Mouse (Mus musculus): Measurements from ENCODE around the gene Stub1.
A peak's percentile ranks its signal among the peaks of the same experiment; 100 is the strongest.

Stub1 gene

GRCm38 (mm10) chr17:25877741-25878610 is 44.8 kb upstream of the Stub1 start:
- Histone ChIP-seq H3K36me3 (ENCODE audit: insufficient read depth, low read length) (peaks cover 57% of the 10 kb centered on the region), H3K27me3 (ENCODE audit: insufficient read depth, low read length) (no peaks in the 10 kb centered on the region; the same call in 1 of the 2 replicates), H3K9me3 (ENCODE audit: low read length) (no peaks in the 10 kb centered on the region), H3K4me3 (replicated peaks; ENCODE audit: low read length) (peak overlapping the region; percentile 5; the same call in 1 of the 2 replicates), H3K4me1 (replicated peaks; ENCODE audit: low read depth, low read length) (peaks cover 85% of the 10 kb centered on the region)
- TF ChIP-seq NANOG (IDR thresholded peaks at IDR 0.05; ENCODE audit: borderline replicate concordance, low read length) (no peak), CTCF (conservative IDR thresholded peaks at IDR 0.05; ENCODE audit: low read length) (no peak), POU5F1 (IDR thresholded peaks at IDR 0.05; ENCODE audit: borderline replicate concordance, low read length) (no peak)

GRCm38 (mm10) chr17:25877025-25877424 is 43.8 kb upstream of the Stub1 start:
- TF ChIP-seq CTCF (conservative IDR thresholded peaks at IDR 0.05; ENCODE audit: low read length): no peak
- Histone ChIP-seq H3K9me3 (ENCODE audit: low read length) (no peaks in the 10 kb centered on the region), H3K27me3 (ENCODE audit: insufficient read depth, low read length) (no peaks in the 10 kb centered on the region; the same call in 1 of the 2 replicates), H3K4me3 (replicated peaks; ENCODE audit: low read length) (no peak overlapping the region), H3K36me3 (ENCODE audit: insufficient read depth, low read length) (peaks cover 47% of the 10 kb centered on the region), H3K4me1 (replicated peaks; ENCODE audit: low read depth, low read length) (peaks cover 77% of the 10 kb centered on the region)

- Histone ChIP-seq H3K36me3 (ENCODE audit: insufficient read depth, low read length) (peaks cover 41% of the 10 kb centered on the region), H3K9me3 (ENCODE audit: low read length) (no peaks in the 10 kb centered on the region)
Measured at GRCm38 (mm10) chr17:25876347-25876915, 43.2 kb upstream of the Stub1 start.

GRCm38 (mm10) chr17:25875171-25876136 is 42.2 kb upstream of the Stub1 start:
- peak overlapping the region; percentile 90 for H3K4me3 ChIP-seq (replicated peaks; ENCODE audit: low read length)
- H3K27me3 ChIP-seq (ENCODE audit: insufficient read depth, low read length): no peaks in the 10 kb centered on the region; the same call in 1 of the 2 replicates
- peaks cover 36% of the 10 kb centered on the region for H3K36me3 ChIP-seq (ENCODE audit: insufficient read depth, low read length)
- H3K4me1 ChIP-seq (replicated peaks; ENCODE audit: low read depth, low read length): peaks cover 65% of the 10 kb centered on the region
- TF ChIP-seq CTCF (conservative IDR thresholded peaks at IDR 0.05; ENCODE audit: low read length) (no peak), NANOG (IDR thresholded peaks at IDR 0.05; ENCODE audit: borderline replicate concordance, low read length) (no peak), POU5F1 (IDR thresholded peaks at IDR 0.05; ENCODE audit: borderline replicate concordance, low read length) (no peak)
- no peaks in the 10 kb centered on the region for H3K9me3 ChIP-seq (ENCODE audit: low read length)

More at GRCm38 (mm10) chr17:25876347-25876915, 43.2 kb upstream of the Stub1 start:
- TF ChIP-seq NANOG (IDR thresholded peaks at IDR 0.05; ENCODE audit: borderline replicate concordance, low read length) (no peak), POU5F1 (IDR thresholded peaks at IDR 0.05; ENCODE audit: borderline replicate concordance, low read length) (no peak), CTCF (conservative IDR thresholded peaks at IDR 0.05; ENCODE audit: low read length) (no peak)
- no peaks in the 10 kb centered on the region; the same call in 1 of the 2 replicates for H3K27me3 ChIP-seq (ENCODE audit: insufficient read depth, low read length)
- peak overlapping the region; percentile 90 for H3K4me3 ChIP-seq (replicated peaks; ENCODE audit: low read length)
- H3K4me1 ChIP-seq (replicated peaks; ENCODE audit: low read depth, low read length): peaks cover 75% of the 10 kb centered on the region

GRCm38 (mm10) chr17:25874721-25875170 is 41.5 kb upstream of the Stub1 start, which contains the start of gene Mettl26:
Gene Mettl26, plus strand, starts transcription at chr17:25875074.
- H3K4me1 ChIP-seq (replicated peaks; ENCODE audit: low read depth, low read length): peaks cover 59% of the 10 kb centered on the region
- TF ChIP-seq POU5F1 (IDR thresholded peaks at IDR 0.05; ENCODE audit: borderline replicate concordance, low read length) (no peak), NANOG (IDR thresholded peaks at IDR 0.05; ENCODE audit: borderline replicate concordance, low read length) (no peak), CTCF (conservative IDR thresholded peaks at IDR 0.05; ENCODE audit: low read length) (no peak)
- H3K27me3 ChIP-seq (ENCODE audit: insufficient read depth, low read length): no peaks in the 10 kb centered on the region; the same call in 1 of the 2 replicates
- peak within 1 kb of the TSS; percentile 90 for H3K4me3 ChIP-seq (replicated peaks; ENCODE audit: low read length)
- H3K36me3 ChIP-seq (ENCODE audit: insufficient read depth, low read length): peaks cover 30% of the 10 kb centered on the region
- H3K9me3 ChIP-seq (ENCODE audit: low read length): no peaks in the 10 kb centered on the region

GRCm38 (mm10) chr17:25874148-25874720 is 41.0 kb upstream of the Stub1 start:
- Histone ChIP-seq H3K36me3 (ENCODE audit: insufficient read depth, low read length) (peaks cover 26% of the 10 kb centered on the region), H3K4me1 (replicated peaks; ENCODE audit: low read depth, low read length) (peaks cover 58% of the 10 kb centered on the region), H3K4me3 (replicated peaks; ENCODE audit: low read length) (peak overlapping the region; percentile 90), H3K27me3 (ENCODE audit: insufficient read depth, low read length) (no peaks in the 10 kb centered on the region; the same call in 1 of the 2 replicates), H3K9me3 (ENCODE audit: low read length) (no peaks in the 10 kb centered on the region)
- TF ChIP-seq POU5F1 (IDR thresholded peaks at IDR 0.05; ENCODE audit: borderline replicate concordance, low read length): no peak
- TF ChIP-seq CTCF (conservative IDR thresholded peaks at IDR 0.05; ENCODE audit: low read length): no peak
- TF ChIP-seq NANOG (IDR thresholded peaks at IDR 0.05; ENCODE audit: borderline replicate concordance, low read length): no peak

- H3K4me3 ChIP-seq (replicated peaks; ENCODE audit: low read length): peak overlapping the region; percentile 90
- H3K36me3 ChIP-seq (ENCODE audit: insufficient read depth, low read length): peaks cover 20% of the 10 kb centered on the region
- peaks cover 57% of the 10 kb centered on the region for H3K4me1 ChIP-seq (replicated peaks; ENCODE audit: low read depth, low read length)
- no peaks in the 10 kb centered on the region; the same call in 1 of the 2 replicates for H3K27me3 ChIP-seq (ENCODE audit: insufficient read depth, low read length)
- no peak for TF ChIP-seq CTCF (conservative IDR thresholded peaks at IDR 0.05; ENCODE audit: low read length)
- TF ChIP-seq NANOG (IDR thresholded peaks at IDR 0.05; ENCODE audit: borderline replicate concordance, low read length): no peak
- TF ChIP-seq POU5F1 (IDR thresholded peaks at IDR 0.05; ENCODE audit: borderline replicate concordance, low read length): no peak
- H3K9me3 ChIP-seq (ENCODE audit: low read length): no peaks in the 10 kb centered on the region
Measured at GRCm38 (mm10) chr17:25873405-25874147, 40.4 kb upstream of the Stub1 start.
